Mouse (Mus musculus): ENCODE measurements around the gene Gm19935. TPM values are rescaled to one million over a fixed set of nuclear protein-coding genes. Genes with fewer than 3 reads are reported as not detected.

Gm19935 gene
- polyA plus RNA-seq, 1 experiment from 2014 or later: 1.1 TPM

DNA sequence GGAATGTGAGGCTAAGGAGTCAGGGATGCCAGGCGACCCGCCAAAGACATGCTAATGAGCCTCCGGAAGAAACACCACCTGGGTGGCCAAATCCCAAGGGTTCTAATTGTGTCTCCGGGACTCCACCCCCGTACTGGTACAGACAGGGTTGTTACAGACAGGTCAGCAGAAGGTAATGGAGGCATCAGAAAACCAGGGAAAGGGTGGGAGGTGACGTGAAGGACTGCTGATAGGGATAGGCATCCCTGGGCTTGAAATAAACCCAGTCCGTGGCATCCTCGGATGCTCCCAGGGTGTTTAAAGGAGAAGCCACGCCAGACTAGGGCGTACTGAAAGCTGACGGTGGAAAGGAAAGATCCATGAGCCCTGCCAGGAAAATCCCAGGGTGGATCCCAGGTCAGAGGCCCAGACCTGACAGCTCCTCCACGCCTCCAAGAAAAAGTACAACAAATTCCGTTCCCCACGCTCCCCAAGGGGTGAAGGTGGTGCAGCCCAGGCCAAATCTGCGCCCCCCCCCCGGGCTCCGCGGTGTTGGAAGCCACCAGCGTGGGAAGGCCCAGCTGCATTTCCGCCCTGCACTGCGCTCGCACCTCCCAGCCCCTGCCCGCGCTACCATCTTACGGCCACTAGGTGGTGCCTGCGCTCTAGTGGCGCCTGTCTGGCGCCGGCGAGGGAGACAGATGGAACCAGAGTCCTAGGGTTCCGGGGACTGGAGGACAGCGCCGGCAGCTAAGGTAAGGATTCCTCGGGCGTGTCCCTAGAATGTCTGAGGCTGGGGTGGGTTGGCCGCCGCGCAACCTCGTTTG lies 11.2 kb upstream of the Gm19935 start, which contains the start of gene Chd9:
TSS of gene Chd9 (plus strand) at position 172 of the 806 bp plus-strand sequence.
- H3K4me2 ChIP-seq (replicated peaks): peak within 1 kb of the TSS; percentile 88
- H3K27me3 ChIP-seq: no peaks in the 10 kb centered on the region
- H3K9me3 ChIP-seq: no peaks in the 10 kb centered on the region
- ATAC-seq (replicated peaks): peak; percentile 95
- H3K4me1 ChIP-seq: peaks cover 19% of the 10 kb centered on the region
- H3K36me3 ChIP-seq: no peaks in the 10 kb centered on the region
- peak within 1 kb of the TSS; percentile 56 for H3K9ac ChIP-seq (replicated peaks)
- WGBS: under 1% methylated on average over 39 of the region's 39 CpGs
- H3K27ac ChIP-seq (replicated peaks): peak within 1 kb of the TSS; percentile 77
- H3K4me3 ChIP-seq: peak within 1 kb of the TSS; percentile 49

DNA sequence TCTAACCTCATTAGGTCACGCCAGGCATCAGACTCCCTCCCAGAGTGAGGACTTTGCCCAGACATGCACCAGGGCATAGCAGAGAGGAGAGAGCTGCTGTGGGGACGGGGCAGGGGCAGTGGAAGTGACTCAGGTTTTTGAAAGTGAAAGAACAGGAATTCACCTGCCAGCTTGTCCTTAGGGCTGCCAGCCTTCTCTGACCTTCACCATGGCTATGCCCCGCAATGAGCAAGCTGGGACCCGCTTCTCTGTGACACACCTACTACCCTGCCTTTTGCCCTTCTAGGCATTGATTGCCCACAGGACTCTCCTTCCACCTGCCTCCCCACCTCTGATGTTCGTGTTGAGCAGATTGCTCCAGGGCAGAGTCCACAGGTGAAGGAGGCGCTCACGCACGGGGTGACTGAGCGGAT lies 8.3 kb upstream of the Gm19935 start:
- Histone ChIP-seq H3K9me3 (no peaks in the 10 kb centered on the region), H3K36me3 (no peaks in the 10 kb centered on the region), H3K27ac (replicated peaks) (no peak overlapping the region), H3K4me3 (no peak overlapping the region), H3K9ac (replicated peaks) (no peak overlapping the region), H3K4me2 (replicated peaks) (no peak overlapping the region), H3K27me3 (no peaks in the 10 kb centered on the region), H3K4me1 (peaks cover 19% of the 10 kb centered on the region)
- 85% methylated on average over 9 of the region's 9 CpGs for WGBS
- no peak for ATAC-seq (replicated peaks)

DNA sequence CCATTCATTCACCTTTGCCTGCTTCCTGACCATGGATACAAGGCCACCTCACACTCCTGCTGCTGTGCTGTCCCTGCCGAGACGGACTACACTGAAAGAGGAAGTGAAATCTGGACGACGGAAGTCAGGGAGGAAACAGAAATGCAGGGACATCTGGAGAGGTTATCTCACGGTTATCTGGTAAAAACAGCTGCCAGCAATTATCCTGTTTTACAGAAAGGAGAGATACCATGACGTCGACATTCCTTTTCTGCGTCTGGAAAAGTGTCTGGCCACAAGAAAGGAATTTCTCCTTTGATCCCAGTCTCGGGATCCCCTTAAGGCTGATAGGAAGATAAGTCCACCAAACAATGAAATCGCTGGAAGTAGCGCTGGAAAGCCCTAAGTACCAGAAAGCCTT lies 5.2 kb upstream of the Gm19935 start:
- Histone ChIP-seq H3K4me3 (no peak overlapping the region), H3K9me3 (no peaks in the 10 kb centered on the region), H3K36me3 (no peaks in the 10 kb centered on the region), H3K4me1 (no peaks in the 10 kb centered on the region), H3K9ac (replicated peaks) (no peak overlapping the region), H3K27ac (replicated peaks) (no peak overlapping the region), H3K4me2 (replicated peaks) (no peak overlapping the region), H3K27me3 (no peaks in the 10 kb centered on the region)
- ATAC-seq (replicated peaks): no peak
- WGBS: 66% methylated on average over 11 of the region's 11 CpGs

DNA sequence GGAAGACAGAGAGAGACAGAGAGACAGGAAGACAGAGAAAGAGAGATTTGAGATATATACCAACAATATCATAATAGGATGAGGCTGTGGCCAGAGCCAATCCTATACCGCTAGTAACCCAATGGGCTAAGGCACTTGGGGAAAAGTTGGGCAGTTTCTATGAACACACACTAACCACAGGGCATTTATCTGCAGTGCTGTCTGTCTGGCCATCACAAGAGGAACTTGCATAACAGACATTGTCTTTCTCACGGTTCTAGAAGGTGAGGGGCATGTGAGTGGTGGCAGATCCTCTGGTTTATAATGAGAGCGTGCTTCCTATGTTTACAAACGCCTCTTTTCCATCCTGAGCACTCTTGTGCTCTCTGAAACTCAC lies 3.1 kb upstream of the Gm19935 start:
- H3K36me3 ChIP-seq: no peaks in the 10 kb centered on the region
- H3K27me3 ChIP-seq: no peaks in the 10 kb centered on the region
- no peak overlapping the region for H3K4me3 ChIP-seq
- no peak for ATAC-seq (replicated peaks)
- WGBS: 89% methylated on average over 4 of the region's 4 CpGs
- no peak overlapping the region for H3K4me2 ChIP-seq (replicated peaks)
- no peaks in the 10 kb centered on the region for H3K9me3 ChIP-seq
- H3K4me1 ChIP-seq: peaks cover 15% of the 10 kb centered on the region
- H3K9ac ChIP-seq (replicated peaks): no peak overlapping the region
- no peak overlapping the region for H3K27ac ChIP-seq (replicated peaks)

DNA sequence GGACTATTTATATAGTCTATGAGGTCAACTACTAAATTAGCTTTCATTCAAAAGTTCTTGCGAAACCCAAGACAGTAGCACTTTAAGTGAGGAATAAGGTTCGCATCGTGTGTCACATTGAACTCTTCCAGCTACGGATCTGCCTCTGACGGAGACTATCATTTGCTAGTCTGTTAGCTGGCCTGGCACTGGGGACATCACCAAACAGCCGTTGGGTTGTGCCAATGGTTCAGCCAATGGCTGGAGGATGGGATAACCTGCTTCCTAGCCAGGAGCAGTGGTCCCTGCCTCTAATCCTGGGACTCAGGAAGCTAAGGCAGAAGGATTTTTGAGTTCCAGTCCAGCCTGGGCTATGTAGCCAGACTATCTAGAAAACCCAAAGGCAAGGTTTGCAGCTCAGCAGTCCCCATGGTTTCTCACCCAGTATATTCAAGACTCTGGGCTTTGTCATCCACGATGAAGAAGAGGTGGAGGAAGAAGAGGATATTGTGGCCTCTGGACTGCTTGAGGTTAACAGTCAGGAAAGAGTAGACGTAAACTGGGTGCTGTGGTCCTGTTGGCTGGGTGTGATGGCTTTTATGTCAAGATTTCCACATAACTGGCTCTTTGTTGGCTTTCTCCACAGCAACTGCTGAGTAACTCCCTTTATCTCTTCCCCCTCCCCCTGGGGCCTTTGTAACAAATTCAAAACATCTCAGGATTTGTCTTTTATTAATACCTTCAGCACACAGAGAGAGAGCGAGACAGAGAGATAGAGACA lies 2.5 kb upstream of the Gm19935 start:
- H3K4me2 ChIP-seq (replicated peaks): no peak overlapping the region
- no peak overlapping the region for H3K9ac ChIP-seq (replicated peaks)
- no peak overlapping the region for H3K27ac ChIP-seq (replicated peaks)
- no peak for ATAC-seq (replicated peaks)
- H3K4me3 ChIP-seq: no peak overlapping the region
- peaks cover 15% of the 10 kb centered on the region for H3K4me1 ChIP-seq
- H3K27me3 ChIP-seq: no peaks in the 10 kb centered on the region
- no peaks in the 10 kb centered on the region for H3K9me3 ChIP-seq
- no peaks in the 10 kb centered on the region for H3K36me3 ChIP-seq
- 88% methylated on average over 9 of the region's 9 CpGs for WGBS

DNA sequence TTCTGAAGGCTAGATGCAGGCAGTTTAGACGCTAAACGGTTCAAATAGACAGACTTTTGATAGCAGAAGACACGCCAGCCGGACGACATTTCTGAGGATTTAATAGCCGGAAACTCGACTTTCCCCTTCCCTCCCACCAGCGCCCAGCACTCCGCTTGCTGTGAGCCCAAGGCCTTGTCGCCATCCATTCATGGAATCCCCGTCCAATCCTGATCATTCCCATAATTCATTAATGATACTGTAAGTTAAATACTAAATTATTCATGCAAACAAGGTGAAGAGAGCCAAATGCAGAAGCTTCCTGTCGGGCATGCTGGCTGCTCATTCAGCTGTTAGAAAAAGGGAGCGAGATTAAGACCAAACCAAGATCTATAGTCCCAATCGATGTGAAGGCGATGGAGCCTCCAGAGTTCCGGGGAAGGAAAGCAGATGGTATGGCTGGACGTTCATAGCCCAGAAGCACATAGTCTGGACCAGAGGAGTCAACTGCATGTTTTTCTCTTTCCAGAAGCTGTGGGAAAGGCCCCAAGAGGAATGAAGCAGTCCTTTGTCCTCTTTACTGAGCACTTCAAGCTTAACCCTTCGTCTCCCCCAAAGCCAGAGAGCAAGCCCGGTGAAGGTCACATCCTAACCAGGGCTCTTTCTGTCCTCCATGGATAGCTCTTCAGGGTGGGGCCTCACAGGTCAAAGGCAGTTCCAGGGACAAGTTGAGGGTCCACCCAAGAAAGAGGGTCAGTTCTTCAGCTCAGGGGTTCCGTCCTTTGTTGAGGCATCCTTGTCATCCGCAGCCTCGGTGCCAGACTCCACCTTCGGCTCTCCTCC lies 921 bp downstream of the Gm19935 start:
- Histone ChIP-seq H3K4me2 (replicated peaks) (no peak overlapping the region), H3K9ac (replicated peaks) (no peak overlapping the region), H3K9me3 (no peaks in the 10 kb centered on the region), H3K27me3 (no peaks in the 10 kb centered on the region), H3K4me3 (no peak overlapping the region), H3K4me1 (peaks cover 15% of the 10 kb centered on the region), H3K27ac (replicated peaks) (peak overlapping the region; percentile 36; the same call in 1 of the 2 replicates), H3K36me3 (no peaks in the 10 kb centered on the region)
- WGBS: 51% methylated on average over 23 of the region's 23 CpGs
- ATAC-seq (replicated peaks): no peak

DNA sequence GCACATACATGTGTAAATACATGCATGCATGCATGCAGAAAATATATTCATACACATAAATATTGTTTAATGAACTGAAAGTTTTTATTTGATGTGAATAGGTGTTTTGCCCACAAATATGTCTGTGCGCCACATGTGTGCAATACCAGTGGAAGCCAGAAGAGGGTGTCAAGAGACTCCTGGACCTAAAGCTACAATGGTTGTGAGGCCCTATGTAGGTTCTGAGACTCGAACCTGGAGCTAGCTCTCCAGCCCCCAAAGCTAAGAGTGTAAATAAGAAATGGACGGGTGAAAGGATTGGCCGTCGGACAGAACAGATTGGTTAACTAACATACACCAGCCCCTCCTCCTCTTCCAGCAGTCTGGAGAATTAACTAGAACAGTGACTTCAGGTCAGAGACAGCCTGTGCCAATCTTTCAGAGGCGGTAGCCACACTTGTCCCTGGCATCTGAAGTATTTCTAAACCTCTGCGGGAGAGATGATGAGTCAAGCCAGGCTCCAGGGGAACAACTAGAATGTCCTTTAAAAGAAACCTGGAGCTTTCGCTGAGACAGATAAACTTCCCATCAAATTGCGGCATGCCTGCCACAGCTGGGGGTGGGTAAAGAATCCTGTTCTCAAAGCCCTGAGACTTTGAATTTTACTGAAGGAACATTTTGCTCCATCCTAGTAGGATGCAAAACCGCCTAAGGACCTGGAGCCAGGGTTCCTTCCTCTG lies 3.4 kb downstream of the Gm19935 start:
- no peak for ATAC-seq (replicated peaks)
- H3K4me3 ChIP-seq: no peak overlapping the region
- peaks cover 15% of the 10 kb centered on the region for H3K4me1 ChIP-seq
- H3K27me3 ChIP-seq: no peaks in the 10 kb centered on the region
- no peaks in the 10 kb centered on the region for H3K9me3 ChIP-seq
- H3K36me3 ChIP-seq: no peaks in the 10 kb centered on the region
- H3K27ac ChIP-seq (replicated peaks): no peak overlapping the region
- WGBS: 89% methylated on average over 10 of the region's 10 CpGs
- no peak overlapping the region for H3K9ac ChIP-seq (replicated peaks)
- H3K4me2 ChIP-seq (replicated peaks): no peak overlapping the region

DNA sequence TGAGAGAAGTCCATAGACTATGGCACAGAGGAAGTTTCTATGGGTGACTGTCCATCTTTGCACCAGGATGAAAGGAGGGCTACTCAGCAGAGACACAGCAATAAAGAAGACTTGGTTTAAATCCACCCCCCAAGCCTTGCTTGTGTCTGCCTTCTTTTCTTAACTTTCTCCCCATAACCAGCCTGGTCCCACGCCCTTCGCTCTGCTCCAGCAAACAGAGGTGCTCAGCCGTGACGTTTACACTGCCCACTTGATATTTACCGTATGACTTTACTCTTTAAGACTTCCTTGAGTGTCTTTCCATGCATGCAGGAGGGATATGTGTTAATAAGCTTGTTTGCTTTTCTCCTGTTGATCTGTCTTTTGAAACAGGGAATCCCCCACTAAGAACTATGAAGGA lies 17.7 kb downstream of the Gm19935 start:
- no peak overlapping the region for H3K4me2 ChIP-seq (replicated peaks)
- no peak overlapping the region for H3K27ac ChIP-seq (replicated peaks)
- no peaks in the 10 kb centered on the region for H3K36me3 ChIP-seq
- no peaks in the 10 kb centered on the region for H3K27me3 ChIP-seq
- H3K9ac ChIP-seq (replicated peaks): no peak overlapping the region
- H3K4me1 ChIP-seq: peaks cover 5% of the 10 kb centered on the region; the same call in 1 of the 2 replicates
- no peak for ATAC-seq (replicated peaks)
- H3K9me3 ChIP-seq: peaks cover 9% of the 10 kb centered on the region; the same call in 1 of the 2 replicates
- H3K4me3 ChIP-seq: no peak overlapping the region
- 81% methylated on average over 5 of the region's 5 CpGs for WGBS

DNA sequence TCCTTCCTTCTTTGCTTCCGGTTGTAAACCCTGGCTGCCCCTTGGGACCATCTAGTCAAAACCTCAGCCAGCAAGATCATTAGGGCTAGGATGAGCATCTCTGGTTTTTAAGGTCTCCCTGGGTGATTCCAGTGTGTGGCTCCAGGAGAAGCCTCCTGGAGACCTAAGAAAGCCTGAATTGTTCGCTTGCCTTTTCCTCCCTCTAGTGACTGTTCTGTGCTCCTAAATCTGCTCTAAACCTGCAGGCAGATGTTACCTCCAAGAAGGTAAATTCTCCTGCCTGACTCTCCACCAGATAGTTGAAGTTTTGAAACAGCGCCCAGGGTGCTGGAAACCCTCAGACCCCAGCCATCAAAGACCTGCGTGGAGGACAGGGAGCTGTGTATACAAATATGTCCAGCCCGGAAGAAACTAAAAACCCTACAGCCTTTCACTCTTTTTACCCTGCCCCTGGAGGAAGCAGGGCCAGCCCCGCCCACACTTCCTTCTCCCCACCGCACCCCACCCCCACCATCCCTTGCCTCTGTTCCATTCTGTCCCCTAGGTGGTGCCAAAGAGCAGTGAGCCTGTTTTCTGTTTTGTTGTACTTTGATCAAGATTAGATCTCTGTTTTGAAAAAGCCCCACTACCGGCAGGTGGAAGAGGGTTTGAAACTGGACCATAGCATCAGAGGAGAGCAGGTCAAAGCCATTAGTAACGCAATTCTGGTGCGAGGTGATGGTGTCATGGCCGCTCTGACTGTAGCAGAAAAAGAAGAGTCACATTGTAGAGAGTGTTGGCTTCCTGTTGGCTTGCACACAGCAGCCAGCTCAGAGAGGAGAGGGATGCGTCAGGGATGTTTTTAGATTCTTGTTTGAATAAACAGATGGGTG lies 22.0 kb downstream of the Gm19935 start:
- no peaks in the 10 kb centered on the region for H3K36me3 ChIP-seq

DNA sequence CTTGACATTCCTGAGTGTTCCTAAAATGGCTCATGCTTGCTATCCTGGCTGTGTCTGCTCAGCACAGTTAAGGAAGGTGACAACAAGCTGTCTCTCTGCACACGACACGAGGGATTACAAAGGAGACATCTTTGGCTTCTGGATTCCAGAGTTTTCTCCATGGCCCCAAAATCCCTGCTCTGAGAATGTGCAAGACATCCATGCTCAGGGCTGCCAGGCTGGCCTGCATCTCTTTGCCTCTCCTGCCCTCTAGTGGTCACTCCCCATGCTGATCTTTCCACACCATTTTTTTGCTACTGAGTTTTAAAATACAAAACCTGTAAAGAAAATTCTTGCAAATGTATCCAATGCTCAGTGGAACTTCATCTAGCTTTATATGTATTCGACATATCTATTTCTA lies 23.5 kb downstream of the Gm19935 start:
- Histone ChIP-seq H3K27ac (replicated peaks) (no peak overlapping the region), H3K4me2 (replicated peaks) (no peak overlapping the region), H3K36me3 (no peaks in the 10 kb centered on the region), H3K9ac (replicated peaks) (no peak overlapping the region), H3K4me3 (no peak overlapping the region), H3K27me3 (no peaks in the 10 kb centered on the region), H3K4me1 (peaks cover 11% of the 10 kb centered on the region), H3K9me3 (no peaks in the 10 kb centered on the region)
- ATAC-seq (replicated peaks): peak; percentile 67
- WGBS: 3% methylated on average over 3 of the region's 3 CpGs

More for the DNA sequence above, 22.0 kb downstream of the Gm19935 start:
- 13% methylated on average over 12 of the region's 12 CpGs for WGBS
- Histone ChIP-seq H3K9ac (replicated peaks) (peak overlapping the region; percentile 16; the same call in 1 of the 2 replicates), H3K9me3 (no peaks in the 10 kb centered on the region), H3K4me2 (replicated peaks) (peak overlapping the region; percentile 8; the same call in 1 of the 2 replicates), H3K27ac (replicated peaks) (no peak overlapping the region), H3K27me3 (no peaks in the 10 kb centered on the region), H3K4me1 (peaks cover 11% of the 10 kb centered on the region), H3K4me3 (0 out of 2 replicates have a peak overlapping the region, but pooled peaks have one; percentile 7)
- 0 out of 2 replicates have a peak, but pooled peaks have one; percentile 38 for ATAC-seq (replicated peaks)

All from forebrain, embryonic 15.5 days (tissue).